Mouse (Mus musculus) stomach, embryonic 16.5 days (tissue): ENCODE results near the gene Zmynd10. TPM values are rescaled to one million over a fixed set of nuclear protein-coding genes. Genes with fewer than 3 reads are reported as not detected.

Experiments used
- ATAC-seq: fragments of 200-750 bp; cut with Nextera tagmentation; 2 replicates; pipeline ENCODE4 v1.8.0; 2017; ENCODE audit warnings: moderate number of reproducible peaks, moderate TSS enrichment; ENCODE audit not compliant: insufficient read depth, low FRiP score
- H3K27ac ChIP-seq: fragments of 300-500 bp; sonication (generic); 2 replicates; pipeline ENCODE4 v1.5.1; 2014; ENCODE audit warnings: low read length
- H3K27me3 ChIP-seq: fragments of 300-500 bp; sonication (generic); 2 replicates; pipeline ENCODE4 v1.6.1; 2014; ENCODE audit warnings: low read length, control low read depth, mixed read lengths; ENCODE audit not compliant: control insufficient read depth, insufficient read depth
- H3K36me3 ChIP-seq: fragments of 300-500 bp; sonication (generic); 2 replicates; pipeline ENCODE4 v1.6.1; 2014; ENCODE audit warnings: low read length; ENCODE audit not compliant: control insufficient read depth, insufficient read depth
- H3K4me1 ChIP-seq: fragments of 300-500 bp; sonication (generic); 2 replicates; pipeline ENCODE4 v1.6.1; 2014; ENCODE audit warnings: low read length, control low read depth, mixed read lengths; ENCODE audit not compliant: control insufficient read depth, insufficient read depth
- H3K4me2 ChIP-seq: fragments of 300-500 bp; sonication (generic); 2 replicates; pipeline ENCODE4 v1.6.1; 2014; ENCODE audit warnings: low read depth, low read length, mixed read lengths
- H3K4me3 ChIP-seq: fragments of 300-500 bp; sonication (generic); replicated peaks from 2 replicates; pipeline ENCODE4 v1.5.1; 2014; ENCODE audit warnings: mild to moderate bottlenecking, low read length
- H3K9ac ChIP-seq: fragments of 300-500 bp; sonication (generic); 2 replicates; pipeline ENCODE4 v1.6.1; 2014; ENCODE audit warnings: low read length
- H3K9me3 ChIP-seq: fragments of 300-500 bp; sonication (generic); replicated peaks from 2 replicates; pipeline ENCODE4 v1.6.1; 2016; ENCODE audit warnings: low read length, control low read depth; ENCODE audit not compliant: control insufficient read depth
- WGBS: fragments of 180-500 bp; shearing (Covaris S2); extraction: QIAGEN DNeasy Blood & Tissue Kit; methylation state at CpG from one replicate; pipeline ENCODE4 v1.1.7; 2014; 5-methylcytosine and 5-hydroxymethylcytosine counted together
- polyA plus RNA-seq: library from polyadenylated mRNA; unstranded; fragments of >200 nt; fragmentation: Nextera tagmentation; extraction: Ambion mirVana; gene quantifications from 2 replicates; pipeline ENCODE4 v1.2.1, GENCODE M21; 2015

Zmynd10 gene
- polyA plus RNA-seq, 1 experiment from 2014 or later, result 0.76 TPM

GRCm38 (mm10) chr9:107551117-107551889, 4.2 kb downstream of the Zmynd10 start, which contains the start of gene Rassf1:
Gene Rassf1 (plus strand): TSS chr9:107551555.
- no peaks in the 10 kb centered on the region for H3K9me3 ChIP-seq
- peak within 1 kb of the TSS; percentile 64 for H3K27ac ChIP-seq
- no peaks in the 10 kb centered on the region for H3K36me3 ChIP-seq
- ATAC-seq, result peak; percentile 48
- H3K4me1 ChIP-seq, result peaks cover 48% of the 10 kb centered on the region
- peak within 1 kb of the TSS; percentile 49 for H3K4me3 ChIP-seq
- H3K4me2 ChIP-seq, result peak within 1 kb of the TSS; percentile 96
- peak within 1 kb of the TSS; percentile 71 for H3K9ac ChIP-seq
- H3K27me3 ChIP-seq, result no peaks in the 10 kb centered on the region
- WGBS, result under 1% methylated on average over 63 of the region's 63 CpGs

- Histone ChIP-seq H3K9ac (peak overlapping the region; percentile 71), H3K27ac (peak overlapping the region; percentile 64), H3K9me3 (no peaks in the 10 kb centered on the region), H3K27me3 (no peaks in the 10 kb centered on the region), H3K36me3 (no peaks in the 10 kb centered on the region), H3K4me3 (peak overlapping the region; percentile 49), H3K4me2 (peak overlapping the region; percentile 96), H3K4me1 (peaks cover 48% of the 10 kb centered on the region)
- 12% methylated on average over 8 of the region's 8 CpGs for WGBS
- ATAC-seq, result no peak
Measured at GRCm38 (mm10) chr9:107551890-107552355, 4.8 kb downstream of the Zmynd10 start.

GRCm38 (mm10) chr9:107552690-107553393, 5.7 kb downstream of the Zmynd10 start:
- Histone ChIP-seq H3K27me3 (no peaks in the 10 kb centered on the region), H3K9me3 (no peaks in the 10 kb centered on the region), H3K4me1 (peaks cover 45% of the 10 kb centered on the region), H3K4me3 (peak overlapping the region; percentile 73; the same call in 1 of the 2 replicates), H3K9ac (no peak overlapping the region), H3K36me3 (0 out of 2 replicates have a peak, but pooled peaks cover 4% of the 10 kb centered on the region), H3K4me2 (peak overlapping the region; percentile 96), H3K27ac (no peak overlapping the region)
- ATAC-seq, result no peak
- WGBS, result 77% methylated on average over 5 of the region's 5 CpGs

GRCm38 (mm10) chr9:107553541-107554318, 6.6 kb downstream of the Zmynd10 start:
- Histone ChIP-seq H3K4me3 (peak overlapping the region; percentile 73), H3K4me2 (peak overlapping the region; percentile 96), H3K27me3 (no peaks in the 10 kb centered on the region), H3K27ac (peak overlapping the region; percentile 83), H3K4me1 (peaks cover 45% of the 10 kb centered on the region), H3K36me3 (peaks cover 12% of the 10 kb centered on the region), H3K9me3 (no peaks in the 10 kb centered on the region), H3K9ac (peak overlapping the region; percentile 77)
- WGBS, result 5% methylated on average over 37 of the region's 37 CpGs
- ATAC-seq, result peak; percentile 27; the same call in 1 of the 2 replicates

- no peaks in the 10 kb centered on the region for H3K27me3 ChIP-seq
- peaks cover 45% of the 10 kb centered on the region for H3K4me1 ChIP-seq
- peaks cover 18% of the 10 kb centered on the region for H3K36me3 ChIP-seq
- ATAC-seq, result peak; percentile 91
- H3K27ac ChIP-seq, result peak overlapping the region; percentile 95
- peak overlapping the region; percentile 93 for H3K9ac ChIP-seq
- H3K9me3 ChIP-seq, result no peaks in the 10 kb centered on the region
- peak overlapping the region; percentile 73 for H3K4me3 ChIP-seq
- WGBS, result under 1% methylated on average over 53 of the region's 53 CpGs
- peak overlapping the region; percentile 96 for H3K4me2 ChIP-seq
Measured at GRCm38 (mm10) chr9:107554319-107554825, 7.3 kb downstream of the Zmynd10 start.

- H3K4me1 ChIP-seq, result peaks cover 45% of the 10 kb centered on the region
- peak overlapping the region; percentile 95 for H3K27ac ChIP-seq
- H3K4me3 ChIP-seq, result peak overlapping the region; percentile 73
- H3K36me3 ChIP-seq, result peaks cover 25% of the 10 kb centered on the region
- WGBS, result under 1% methylated on average over 23 of the region's 23 CpGs
- H3K4me2 ChIP-seq, result peak overlapping the region; percentile 96
- ATAC-seq, result peak; percentile 9; the same call in 1 of the 2 replicates
- no peaks in the 10 kb centered on the region for H3K27me3 ChIP-seq
- H3K9me3 ChIP-seq, result no peaks in the 10 kb centered on the region
- peak overlapping the region; percentile 93 for H3K9ac ChIP-seq
Measured at GRCm38 (mm10) chr9:107555031-107555457, 7.9 kb downstream of the Zmynd10 start.

GRCm38 (mm10) chr9:107555701-107556100, 8.6 kb downstream of the Zmynd10 start:
- Histone ChIP-seq H3K9ac (peak overlapping the region; percentile 93), H3K36me3 (peaks cover 28% of the 10 kb centered on the region), H3K9me3 (no peaks in the 10 kb centered on the region), H3K4me1 (peaks cover 44% of the 10 kb centered on the region), H3K27ac (peak overlapping the region; percentile 95), H3K27me3 (no peaks in the 10 kb centered on the region), H3K4me2 (peak overlapping the region; percentile 96), H3K4me3 (peak overlapping the region; percentile 73)
- ATAC-seq, result no peak
- WGBS, result 46% methylated on average over 2 of the region's 2 CpGs

GRCm38 (mm10) chr9:107556346-107556745, 9.2 kb downstream of the Zmynd10 start:
- Histone ChIP-seq H3K36me3 (peaks cover 35% of the 10 kb centered on the region), H3K9ac (peak overlapping the region; percentile 93)

More at GRCm38 (mm10) chr9:107556346-107556745, 9.2 kb downstream of the Zmynd10 start:
- Histone ChIP-seq H3K9me3 (no peaks in the 10 kb centered on the region), H3K27ac (peak overlapping the region; percentile 95), H3K4me3 (peak overlapping the region; percentile 73), H3K27me3 (no peaks in the 10 kb centered on the region), H3K4me2 (peak overlapping the region; percentile 96), H3K4me1 (peaks cover 38% of the 10 kb centered on the region)
- WGBS, result 56% methylated on average over 3 of the region's 3 CpGs
- ATAC-seq, result no peak
